Mouse (Mus musculus): Measurements from ENCODE around the gene Pigv. TPM values are rescaled to one million over a fixed set of nuclear protein-coding genes. Genes with fewer than 3 reads are reported as not detected.

Gene Pigv
- total and polyA plus RNA-seq, 3 experiments = 2.9 to 5.0 (median 3.7) TPM

DNA sequence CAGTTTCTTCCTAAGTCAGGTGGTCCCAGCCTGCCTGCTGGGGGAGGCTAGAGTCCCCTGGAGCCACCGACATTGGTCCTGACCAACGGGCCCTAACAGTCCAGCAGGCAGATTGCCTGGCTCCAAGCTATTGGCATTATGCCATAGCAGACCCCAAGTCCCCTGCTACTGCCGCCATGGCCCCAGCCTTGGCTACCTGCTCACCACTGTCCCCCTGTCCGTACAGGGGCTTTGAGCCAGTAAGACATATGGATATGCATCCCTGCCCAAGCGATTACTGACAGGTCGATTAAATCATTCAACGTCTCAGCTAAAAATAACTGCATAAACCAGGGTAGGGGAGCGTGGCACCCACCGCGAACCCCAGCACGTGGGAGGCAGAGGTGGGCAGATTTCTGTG lies 54.5 kb downstream of the Pigv start:
- Histone ChIP-seq H3K4me2 (ENCODE audit: insufficient read depth, low read depth, poor library complexity, severe bottlenecking) (no peak overlapping the region), H3K79me2 (replicated peaks; ENCODE audit: control insufficient read depth, extremely low read depth, insufficient read depth, poor library complexity, severe bottlenecking) (no peaks in the 10 kb centered on the region), H3K9ac (ENCODE audit: insufficient read depth, low read depth) (no peak overlapping the region), H3K27ac (ENCODE audit: insufficient read depth, low read depth) (no peak overlapping the region), H3K4me1 (ENCODE audit: control insufficient read depth in 1 of 2, insufficient read depth in 2 of 2) (peaks cover 40 to 65% of the 10 kb centered on the region in 2 experiments), H3K27me3 (replicated peaks) (no peaks in the 10 kb centered on the region), H3K4me3 (replicated peaks in 1 of 3; ENCODE audit: low read depth in 2 of 3, low read length in 2 of 3, poor library complexity in 1 of 3) (no peak overlapping the region), H3K36me3 (replicated peaks in 1 of 2; ENCODE audit: control insufficient read depth in 1 of 2, insufficient read depth in 1 of 2, low read length in 1 of 2) (peaks cover 17 to 68% of the 10 kb centered on the region in 2 experiments), H3K9me3 (replicated peaks; ENCODE audit: low read length) (peaks cover 3% of the 10 kb centered on the region)
- dilution Hi-C loops (cut with MboI; ENCODE audit: extremely low pct_ligation_motif_present, extremely low pct_unique_long_range_greater_than_20kb, low sequenced_read_pairs) = no loop called here
- in situ Hi-C loops (cut with MboI; ENCODE audit: low pct_ligation_motif_present, low pct_unique_long_range_greater_than_20kb, low sequenced_read_pairs) = no loop called here
- TF ChIP-seq CTCF (conservative IDR thresholded peaks at IDR 0.05 in 1 of 2, IDR thresholded peaks at IDR 0.05 in 1 of 2; ENCODE audit: low read depth in 2 of 2, low read length in 2 of 2) (no peak), GABPA (IDR thresholded peaks at IDR 0.05; ENCODE audit: insufficient replicate concordance, low read depth, low read length) (no peak), POLR2AphosphoS2 (IDR thresholded peaks at IDR 0.05; ENCODE audit: low read depth, low read length) (no peak), E2F4 (IDR thresholded peaks at IDR 0.05; ENCODE audit: insufficient replicate concordance, low read depth, low read length) (no peak), ZKSCAN1 (IDR thresholded peaks at IDR 0.05; ENCODE audit: borderline replicate concordance, low read depth, low read length) (no peak), JUND (conservative IDR thresholded peaks at IDR 0.05; ENCODE audit: low read depth, low read length) (no peak)
- DNase-seq (ENCODE audit: extremely low read depth) = no peak

DNA sequence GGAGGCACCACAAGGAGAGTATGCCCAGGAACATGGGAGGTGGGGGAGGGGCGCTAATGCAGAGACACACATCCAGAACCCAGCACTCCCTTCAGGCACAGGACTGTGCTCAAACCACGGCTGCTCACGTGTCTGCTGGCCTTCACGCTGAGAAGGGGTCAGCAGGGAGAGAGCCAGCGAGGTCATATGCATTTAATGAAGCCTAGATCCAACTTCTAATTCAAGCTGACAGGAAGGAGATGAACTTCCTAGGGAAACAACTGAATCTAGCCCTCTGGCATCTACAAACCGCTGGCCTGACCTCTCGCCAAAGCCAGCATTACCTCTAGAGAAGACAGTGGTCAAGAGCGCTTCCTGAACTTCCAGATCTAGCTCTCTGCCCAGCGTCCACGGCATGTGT lies 57.0 kb downstream of the Pigv start:
- Histone ChIP-seq H3K27ac (ENCODE audit: insufficient read depth, low read depth) (no peak overlapping the region; the same call in 1 of the 2 replicates), H3K79me2 (replicated peaks; ENCODE audit: control insufficient read depth, extremely low read depth, insufficient read depth, poor library complexity, severe bottlenecking) (no peaks in the 10 kb centered on the region), H3K9me3 (replicated peaks; ENCODE audit: low read length) (peaks cover 19% of the 10 kb centered on the region), H3K4me3 (replicated peaks in 1 of 3; ENCODE audit: low read depth in 2 of 3, low read length in 2 of 3, poor library complexity in 1 of 3) (no peak overlapping the region), H3K27me3 (replicated peaks) (no peaks in the 10 kb centered on the region), H3K36me3 (replicated peaks in 1 of 2; ENCODE audit: control insufficient read depth in 1 of 2, insufficient read depth in 1 of 2, low read length in 1 of 2) (peaks cover 28 to 83% of the 10 kb centered on the region in 2 experiments), H3K9ac (ENCODE audit: insufficient read depth, low read depth) (no peak overlapping the region), H3K4me2 (ENCODE audit: insufficient read depth, low read depth, poor library complexity, severe bottlenecking) (no peak overlapping the region), H3K4me1 (ENCODE audit: control insufficient read depth in 1 of 2, insufficient read depth in 2 of 2) (peaks cover 31 to 53% of the 10 kb centered on the region in 2 experiments)
- in situ Hi-C loops (cut with MboI; ENCODE audit: low pct_ligation_motif_present, low pct_unique_long_range_greater_than_20kb, low sequenced_read_pairs) (no loop called here), dilution Hi-C loops (cut with MboI; ENCODE audit: extremely low pct_ligation_motif_present, extremely low pct_unique_long_range_greater_than_20kb, low sequenced_read_pairs) (no loop called here)
- TF ChIP-seq IRF4 (IDR thresholded peaks at IDR 0.05; ENCODE audit: low read depth, low read length) = no peak
- DNase-seq (ENCODE audit: extremely low read depth) = no peak

DNA sequence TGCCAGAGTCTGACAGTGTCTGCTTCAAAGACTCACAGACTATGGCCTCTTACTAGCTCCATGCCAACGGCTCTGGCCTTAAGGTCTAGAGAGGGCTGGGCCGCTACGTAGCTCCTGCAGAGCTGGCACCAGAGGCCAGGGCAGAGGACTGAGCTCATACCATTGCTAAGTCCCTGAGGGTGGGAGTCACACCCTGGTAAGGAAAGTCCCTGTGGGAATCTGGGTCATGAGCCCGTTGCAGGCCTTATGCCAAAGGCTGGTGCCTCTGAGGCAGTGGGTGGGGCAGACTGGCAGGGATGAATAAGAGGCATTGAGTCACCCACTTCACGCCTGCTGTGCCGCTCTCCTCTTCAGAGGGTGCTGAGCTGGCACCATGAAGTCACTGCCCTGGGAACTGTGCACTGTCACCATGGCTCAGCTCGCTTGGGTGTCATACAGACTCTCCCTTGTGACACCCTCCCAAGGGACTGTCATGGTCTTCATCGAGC lies 58.1 kb downstream of the Pigv start:
- in situ Hi-C loops (cut with MboI; ENCODE audit: low pct_ligation_motif_present, low pct_unique_long_range_greater_than_20kb, low sequenced_read_pairs) = no loop called here
- H3K27ac ChIP-seq (ENCODE audit: insufficient read depth, low read depth) = peak overlapping the region; percentile 39; the same call in 1 of the 2 replicates
- TF ChIP-seq MYC (IDR thresholded peaks at IDR 0.05; ENCODE audit: low read depth, low read length) = no peak
- peak; percentile 38 for TF ChIP-seq ETS1 (conservative IDR thresholded peaks at IDR 0.05; ENCODE audit: low read depth, low read length)
- TF ChIP-seq KAT2A (IDR thresholded peaks at IDR 0.05; ENCODE audit: insufficient replicate concordance, low read length) = 0 out of 2 replicates have a peak, but pooled peaks have one; percentile 45

More for the DNA sequence above, 58.1 kb downstream of the Pigv start:
- Histone ChIP-seq H3K4me1 (ENCODE audit: control insufficient read depth in 1 of 2, insufficient read depth in 2 of 2) (peaks cover 27 to 53% of the 10 kb centered on the region in 2 experiments), H3K36me3 (replicated peaks in 1 of 2; ENCODE audit: control insufficient read depth in 1 of 2, insufficient read depth in 1 of 2, low read length in 1 of 2) (peaks cover 28 to 85% of the 10 kb centered on the region in 2 experiments), H3K27me3 (replicated peaks) (no peaks in the 10 kb centered on the region), H3K9ac (ENCODE audit: insufficient read depth, low read depth) (no peak overlapping the region), H3K9me3 (replicated peaks; ENCODE audit: low read length) (peaks cover 19% of the 10 kb centered on the region), H3K4me2 (ENCODE audit: insufficient read depth, low read depth, poor library complexity, severe bottlenecking) (no peak overlapping the region), H3K79me2 (replicated peaks; ENCODE audit: control insufficient read depth, extremely low read depth, insufficient read depth, poor library complexity, severe bottlenecking) (no peaks in the 10 kb centered on the region), H3K4me3 (replicated peaks in 1 of 3; ENCODE audit: low read depth in 2 of 3, low read length in 2 of 3, poor library complexity in 1 of 3) (peak overlapping the region in 1 of 3 experiments; percentile 1)
- no peak for DNase-seq (ENCODE audit: extremely low read depth)
- dilution Hi-C loops (cut with MboI; ENCODE audit: extremely low pct_ligation_motif_present, extremely low pct_unique_long_range_greater_than_20kb, low sequenced_read_pairs) = no loop called here

Measured in CH12.LX (cell line).